Mouse (Mus musculus) adipocyte (in vitro differentiated cells): Measurements from ENCODE around the gene Tacc2.
"Not testable (repeated sequence)": the region's sequence is repeated elsewhere in the genome, so short reads cannot be mapped to it uniquely, and the experiment has no call there.

Source experiments
- DNase-seq: peaks from one replicate; pipeline ENCODE4 v3.0.0-alpha.2; 2016; ENCODE audit warnings: low spot score

The Tacc2 gene

GRCm38 (mm10) chr7:130572821-130573220, 4.4 kb upstream of the Tacc2 start, which contains the start of gene Nsmce4a:
Gene Nsmce4a, minus strand, starts transcription at chr7:130573118.
- no peak for DNase-seq

DNA sequence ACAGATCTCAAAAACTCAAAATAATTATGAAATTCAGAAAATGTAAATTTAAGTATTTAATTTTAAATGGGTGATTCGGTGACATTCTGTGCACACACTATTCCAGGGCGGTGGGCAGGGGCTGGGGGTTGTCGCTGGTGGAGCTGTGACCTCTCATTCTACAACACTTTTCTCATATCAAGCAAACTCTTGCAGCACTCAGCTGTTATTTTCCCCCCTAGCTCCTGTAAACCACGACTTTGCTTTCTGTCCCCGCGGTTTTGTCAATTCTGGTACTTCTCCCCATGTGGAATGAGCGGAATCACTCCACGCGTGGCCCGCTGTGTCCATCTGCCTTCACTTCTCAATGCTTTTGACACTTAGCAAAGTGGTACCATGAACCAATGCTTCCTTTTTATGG, 3.5 kb upstream of the Tacc2 start:
- DNase-seq = no peak

GRCm38 (mm10) chr7:130574211-130574991, 2.8 kb upstream of the Tacc2 start:
- peak; percentile 26 for DNase-seq

DNA sequence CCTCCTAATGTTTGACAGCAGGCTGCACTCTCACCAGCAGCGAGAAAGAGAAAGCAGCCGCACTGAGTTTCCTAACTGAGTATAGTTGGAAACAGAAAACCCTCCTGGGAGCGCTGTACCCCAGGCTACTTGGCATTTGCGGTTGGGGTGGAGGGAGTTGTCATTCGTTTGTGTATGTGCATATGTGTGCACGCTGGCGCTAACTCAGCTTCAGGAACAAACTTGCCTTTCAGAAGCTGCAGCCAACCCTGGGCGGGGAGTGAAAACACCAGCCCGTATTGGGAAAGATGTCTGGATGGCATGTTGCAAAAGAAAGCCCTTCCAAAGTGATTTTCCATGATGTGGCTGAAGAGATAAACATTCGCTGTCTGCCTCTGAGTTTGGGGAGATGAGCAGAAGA, 257 bp upstream of the Tacc2 start:
- peak; percentile 74 for DNase-seq

GRCm38 (mm10) chr7:130578066-130578465, 828 bp downstream of the Tacc2 start:
- DNase-seq = no peak

DNA sequence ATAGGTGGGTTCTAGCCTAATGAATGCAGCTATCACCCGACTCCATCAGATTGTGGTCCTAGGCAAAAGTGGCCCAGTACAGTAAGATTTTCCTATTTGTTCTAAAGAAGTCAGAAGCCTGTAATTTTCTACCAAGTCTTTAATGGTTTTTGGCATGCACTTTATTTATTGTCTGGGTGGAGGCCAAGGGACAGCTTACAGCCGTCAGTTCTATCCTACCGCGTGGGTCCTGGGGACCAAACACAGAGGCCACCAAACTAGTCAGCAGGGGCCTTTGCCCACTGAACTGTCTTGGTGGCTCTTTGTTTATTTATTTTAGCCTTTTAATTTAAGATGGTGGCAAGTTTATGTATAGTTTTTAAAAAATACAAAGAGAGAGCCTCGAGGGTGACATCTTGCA, 1.4 kb downstream of the Tacc2 start:
- no peak for DNase-seq

- DNase-seq = no peak
These were observed 9.4 kb downstream of the Tacc2 start for GRCm38 (mm10) chr7:130586521-130587072.

GRCm38 (mm10) chr7:130590081-130590828, 13.0 kb downstream of the Tacc2 start:
- DNase-seq = no peak

DNA sequence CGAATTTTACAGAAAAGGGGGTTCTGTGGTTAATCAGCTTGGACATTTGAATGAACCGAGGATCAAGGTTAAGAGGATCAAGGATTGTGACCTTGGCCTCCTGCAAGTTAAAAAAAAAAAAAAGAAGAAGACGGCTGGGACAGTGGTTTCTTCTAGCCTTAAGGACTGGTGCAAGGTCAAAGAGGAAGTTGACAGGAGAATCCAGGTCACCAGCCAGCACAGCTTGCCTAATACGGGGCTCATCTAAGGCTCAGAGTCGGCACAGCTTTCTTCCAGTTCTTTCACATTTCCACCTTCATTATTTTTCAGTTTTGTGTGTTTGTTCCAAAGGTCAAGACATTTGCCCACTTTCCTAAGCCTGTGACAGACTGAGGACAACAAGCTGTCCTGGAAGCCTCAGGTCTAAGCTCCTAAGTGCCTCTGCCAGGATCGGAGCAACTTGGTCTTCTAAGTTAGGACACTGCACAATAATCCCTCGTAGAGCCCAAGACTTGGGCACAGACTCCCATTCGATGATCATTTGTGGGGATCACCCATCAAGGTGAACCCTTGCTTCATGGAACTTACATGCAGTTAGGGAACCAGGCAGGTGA, 13.7 kb downstream of the Tacc2 start:
- DNase-seq = no peak

- not testable (repeated sequence) for DNase-seq
These were observed 15.7 kb downstream of the Tacc2 start for GRCm38 (mm10) chr7:130592975-130593374.

DNA sequence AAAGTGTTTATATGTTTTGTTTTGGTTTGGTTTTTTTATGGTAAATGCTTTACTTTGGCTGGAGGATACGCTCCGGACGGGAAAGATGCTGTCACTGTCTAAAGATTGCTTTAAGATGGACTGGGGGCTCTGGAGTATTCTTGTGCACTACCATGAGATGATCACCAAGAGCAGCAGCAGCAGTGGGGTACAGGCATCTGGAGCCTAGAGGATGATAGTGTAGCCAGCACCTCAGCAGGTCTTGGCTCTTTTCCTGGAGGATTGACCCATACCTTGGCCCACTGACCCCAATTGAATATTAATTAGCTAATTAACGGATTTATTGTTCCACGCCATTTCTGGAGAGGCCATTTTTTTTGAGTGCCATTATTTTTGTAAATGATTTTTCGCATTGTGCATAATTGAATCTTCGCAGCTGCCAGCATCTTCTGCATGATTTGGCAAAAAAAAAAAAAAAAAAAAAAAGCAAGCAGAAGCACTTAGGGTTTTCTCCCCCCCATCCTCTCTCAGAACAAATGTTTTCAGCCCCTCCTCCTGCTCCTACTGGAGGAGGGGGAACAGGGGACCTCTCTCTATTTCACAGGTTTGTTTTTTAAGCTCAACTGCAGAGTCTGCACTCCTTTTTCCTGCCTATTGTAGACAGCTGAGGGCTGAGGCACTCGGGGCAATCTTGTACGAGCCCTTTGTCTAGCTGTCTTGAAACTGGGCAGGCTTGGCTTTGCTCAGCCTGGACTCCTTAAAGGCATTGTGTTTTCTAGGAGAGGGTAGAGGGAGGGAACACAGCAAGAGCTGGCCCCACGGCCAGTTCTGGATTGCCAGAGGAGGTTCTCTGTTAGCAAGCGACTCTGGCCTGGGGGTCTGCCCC, 16.4 kb downstream of the Tacc2 start:
- DNase-seq = not testable (repeated sequence)

GRCm38 (mm10) chr7:130596079-130596855, 19.0 kb downstream of the Tacc2 start:
- not testable (repeated sequence) for DNase-seq

- no peak for DNase-seq
These were observed 20.3 kb downstream of the Tacc2 start for GRCm38 (mm10) chr7:130597546-130597945.

DNA sequence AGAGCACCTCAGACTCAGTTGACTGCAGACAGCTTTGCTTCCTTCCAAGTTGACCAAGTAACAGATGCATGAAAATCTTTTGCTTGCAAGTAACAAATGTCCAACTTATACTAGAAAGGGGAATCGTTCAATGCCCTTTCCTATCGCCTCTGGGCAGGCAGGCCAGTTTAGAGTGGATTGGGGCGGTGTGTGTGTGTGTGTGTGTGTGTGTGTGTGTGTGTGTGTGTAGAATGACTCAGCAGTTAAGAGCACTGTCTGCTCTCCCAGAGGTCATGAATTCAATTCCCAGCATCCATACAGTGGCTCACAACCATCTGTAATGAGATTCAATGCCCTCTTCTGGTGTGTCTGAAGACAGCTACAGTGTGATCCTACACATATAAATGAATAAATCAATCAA, 22.8 kb downstream of the Tacc2 start:
- DNase-seq = no peak

- no peak for DNase-seq
These were observed 23.3 kb downstream of the Tacc2 start for GRCm38 (mm10) chr7:130600546-130600945.

GRCm38 (mm10) chr7:130602804-130603203, 25.6 kb downstream of the Tacc2 start:
- DNase-seq = no peak

GRCm38 (mm10) chr7:130603556-130603955, 26.3 kb downstream of the Tacc2 start:
- DNase-seq = no peak

DNA sequence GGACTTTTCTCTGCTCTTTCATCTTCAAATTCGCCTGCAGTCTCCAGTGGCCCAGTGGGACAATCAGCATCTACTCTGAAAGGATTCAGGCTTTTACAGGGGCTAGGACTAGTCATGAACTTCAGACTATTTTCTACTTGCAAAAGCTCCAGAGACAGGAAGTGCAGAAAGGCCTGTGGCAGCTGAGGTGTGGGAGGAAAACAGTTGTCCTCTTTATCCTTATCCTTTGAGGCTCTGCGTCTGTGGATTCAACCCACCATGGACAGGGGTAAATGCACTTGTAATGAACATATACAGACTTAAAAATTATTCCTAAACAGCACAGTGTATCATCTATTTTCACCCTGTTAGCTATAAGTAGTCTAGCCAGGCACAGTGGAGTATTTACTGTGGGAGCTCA, 27.2 kb downstream of the Tacc2 start:
- no peak for DNase-seq

GRCm38 (mm10) chr7:130605111-130605510, 27.9 kb downstream of the Tacc2 start:
- DNase-seq = no peak

DNA sequence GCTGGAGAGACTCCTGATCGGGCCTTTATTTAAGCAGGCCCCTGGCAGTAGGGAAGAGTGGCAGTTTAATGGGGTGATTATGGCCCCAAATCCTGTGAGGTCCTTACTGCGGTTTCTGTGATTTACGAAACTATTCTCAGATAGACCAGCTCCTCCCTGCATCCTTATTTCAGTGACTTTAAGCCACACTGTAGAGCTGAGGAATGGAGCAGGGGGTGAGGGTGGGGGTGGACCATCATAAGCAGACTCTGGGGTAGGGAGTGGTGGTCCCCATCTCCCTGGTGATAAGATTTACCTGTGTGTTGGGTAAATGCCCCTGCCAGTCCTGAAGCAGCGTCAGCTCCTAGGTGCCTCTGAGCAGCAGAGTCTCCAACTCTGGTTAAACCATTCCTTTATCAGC, 29.7 kb downstream of the Tacc2 start:
- no peak for DNase-seq

DNA sequence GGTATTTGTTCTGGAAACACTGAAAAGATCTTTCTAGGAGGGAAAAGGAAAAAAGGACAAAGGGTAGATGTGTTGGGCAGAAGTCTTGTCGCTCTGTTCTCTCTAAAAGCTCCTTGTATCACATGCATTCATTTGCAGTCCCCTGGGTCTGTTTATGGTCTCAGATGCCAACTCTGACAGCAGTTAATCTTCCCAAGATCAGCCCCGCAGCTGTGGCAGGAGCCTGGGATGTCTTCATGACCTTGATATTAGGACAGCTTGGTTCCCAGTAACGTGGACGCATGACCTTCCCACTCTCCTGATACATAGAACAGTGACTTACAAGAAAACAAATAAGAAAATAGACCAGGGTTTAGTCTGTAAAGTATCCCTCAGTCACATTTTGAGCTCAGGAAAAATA, 36.7 kb downstream of the Tacc2 start:
- DNase-seq = peak; percentile 47
